Mouse (Mus musculus): ENCODE measurements around the gene Gng7. TPM values are rescaled to one million over a fixed set of nuclear protein-coding genes. Genes with fewer than 3 reads are reported as not detected.

Gene Gng7
- polyA plus RNA-seq, 1 experiment, result 1.9 TPM

- Histone ChIP-seq H3K27me3 (replicated peaks; ENCODE audit: control insufficient read depth, insufficient read depth, low read length) (no peaks in the 10 kb centered on the region), H3K4me1 (ENCODE audit: control insufficient read depth, insufficient read depth, low read length) (peaks cover 7% of the 10 kb centered on the region; the same call in 1 of the 2 replicates), H3K36me3 (ENCODE audit: control insufficient read depth, insufficient read depth, low read length) (no peaks in the 10 kb centered on the region), H3K27ac (ENCODE audit: insufficient read depth, low read depth, low read length) (peak overlapping the region; percentile 53; the same call in 1 of the 2 replicates), H3K4me3 (ENCODE audit: insufficient read depth, low read depth, low read length) (peak overlapping the region; percentile 61)
- DNase-seq, result peak; percentile 93
- 1% methylated on average over 48 of the region's 48 CpGs for WGBS
- TF ChIP-seq CTCF (conservative IDR thresholded peaks at IDR 0.05; ENCODE audit: insufficient read depth, insufficient read length, low read depth, low read length), result peak; percentile 80
- TF ChIP-seq POLR2A (IDR thresholded peaks at IDR 0.05; ENCODE audit: low read depth, low read length), result no peak
Measured at GRCm38 (mm10) chr10:80928586-80929298, 86.0 kb downstream of the Gng7 start.

- Histone ChIP-seq H3K4me3 (ENCODE audit: insufficient read depth, low read depth, low read length) (no peak overlapping the region), H3K4me1 (ENCODE audit: control insufficient read depth, insufficient read depth, low read length) (peaks cover 5% of the 10 kb centered on the region; the same call in 1 of the 2 replicates), H3K36me3 (ENCODE audit: control insufficient read depth, insufficient read depth, low read length) (no peaks in the 10 kb centered on the region), H3K27me3 (replicated peaks; ENCODE audit: control insufficient read depth, insufficient read depth, low read length) (no peaks in the 10 kb centered on the region), H3K27ac (ENCODE audit: insufficient read depth, low read depth, low read length) (no peak overlapping the region)
- no peak for TF ChIP-seq CTCF (conservative IDR thresholded peaks at IDR 0.05; ENCODE audit: insufficient read depth, insufficient read length, low read depth, low read length)
- no peak for TF ChIP-seq POLR2A (IDR thresholded peaks at IDR 0.05; ENCODE audit: low read depth, low read length)
- no peak for DNase-seq
- 57% methylated on average over 3 of the region's 3 CpGs for WGBS
Measured at GRCm38 (mm10) chr10:80925472-80925871, 89.3 kb downstream of the Gng7 start.

GRCm38 (mm10) chr10:80921923-80922322, 92.8 kb downstream of the Gng7 start:
- peak overlapping the region; percentile 40 for H3K4me3 ChIP-seq (ENCODE audit: insufficient read depth, low read depth, low read length)
- H3K36me3 ChIP-seq (ENCODE audit: control insufficient read depth, insufficient read depth, low read length), result no peaks in the 10 kb centered on the region
- H3K27me3 ChIP-seq (replicated peaks; ENCODE audit: control insufficient read depth, insufficient read depth, low read length), result no peaks in the 10 kb centered on the region
- 12% methylated on average over 16 of the region's 16 CpGs for WGBS
- no peak overlapping the region for H3K27ac ChIP-seq (ENCODE audit: insufficient read depth, low read depth, low read length)
- DNase-seq, result peak; percentile 54
- TF ChIP-seq CTCF (conservative IDR thresholded peaks at IDR 0.05; ENCODE audit: insufficient read depth, insufficient read length, low read depth, low read length) (no peak), POLR2A (IDR thresholded peaks at IDR 0.05; ENCODE audit: low read depth, low read length) (no peak)
- no peaks in the 10 kb centered on the region for H3K4me1 ChIP-seq (ENCODE audit: control insufficient read depth, insufficient read depth, low read length)

- no peaks in the 10 kb centered on the region for H3K36me3 ChIP-seq (ENCODE audit: control insufficient read depth, insufficient read depth, low read length)
- peak within 1 kb of the TSS; percentile 90 for H3K4me3 ChIP-seq (ENCODE audit: insufficient read depth, low read depth, low read length)
- WGBS, result 1% methylated on average over 61 of the region's 61 CpGs
- no peaks in the 10 kb centered on the region for H3K27me3 ChIP-seq (replicated peaks; ENCODE audit: control insufficient read depth, insufficient read depth, low read length)
- TF ChIP-seq CTCF (conservative IDR thresholded peaks at IDR 0.05; ENCODE audit: insufficient read depth, insufficient read length, low read depth, low read length), result no peak
- TF ChIP-seq POLR2A (IDR thresholded peaks at IDR 0.05; ENCODE audit: low read depth, low read length), result no peak
- no peak within 1 kb of the TSS for H3K27ac ChIP-seq (ENCODE audit: insufficient read depth, low read depth, low read length)
- H3K4me1 ChIP-seq (ENCODE audit: control insufficient read depth, insufficient read depth, low read length), result 0 out of 2 replicates have a peak, but pooled peaks cover 7% of the 10 kb centered on the region
- peak; percentile 83 for DNase-seq
Measured at GRCm38 (mm10) chr10:80917779-80918434, 96.8 kb downstream of the Gng7 start, which contains the start of gene Lmnb2. TSS of gene Lmnb2 (minus strand) at chr10:80918245.

GRCm38 (mm10) chr10:80917336-80917778, 97.4 kb downstream of the Gng7 start:
- H3K27ac ChIP-seq (ENCODE audit: insufficient read depth, low read depth, low read length), result no peak overlapping the region

GRCm38 (mm10) chr10:80915736-80916135, 99.0 kb downstream of the Gng7 start:
- 85% methylated on average over 4 of the region's 4 CpGs for WGBS
- H3K27ac ChIP-seq (ENCODE audit: insufficient read depth, low read depth, low read length), result no peak overlapping the region
- H3K27me3 ChIP-seq (replicated peaks; ENCODE audit: control insufficient read depth, insufficient read depth, low read length), result no peaks in the 10 kb centered on the region
- TF ChIP-seq POLR2A (IDR thresholded peaks at IDR 0.05; ENCODE audit: low read depth, low read length) (no peak), CTCF (conservative IDR thresholded peaks at IDR 0.05; ENCODE audit: insufficient read depth, insufficient read length, low read depth, low read length) (no peak)
- H3K4me3 ChIP-seq (ENCODE audit: insufficient read depth, low read depth, low read length), result no peak overlapping the region
- 0 out of 2 replicates have a peak, but pooled peaks cover 7% of the 10 kb centered on the region for H3K4me1 ChIP-seq (ENCODE audit: control insufficient read depth, insufficient read depth, low read length)
- no peaks in the 10 kb centered on the region for H3K36me3 ChIP-seq (ENCODE audit: control insufficient read depth, insufficient read depth, low read length)
- DNase-seq, result no peak

More at GRCm38 (mm10) chr10:80917336-80917778, 97.4 kb downstream of the Gng7 start:
- Histone ChIP-seq H3K4me1 (ENCODE audit: control insufficient read depth, insufficient read depth, low read length) (0 out of 2 replicates have a peak, but pooled peaks cover 7% of the 10 kb centered on the region), H3K36me3 (ENCODE audit: control insufficient read depth, insufficient read depth, low read length) (no peaks in the 10 kb centered on the region), H3K27me3 (replicated peaks; ENCODE audit: control insufficient read depth, insufficient read depth, low read length) (no peaks in the 10 kb centered on the region), H3K4me3 (ENCODE audit: insufficient read depth, low read depth, low read length) (peak overlapping the region; percentile 90)
- peak; percentile 63 for DNase-seq
- TF ChIP-seq POLR2A (IDR thresholded peaks at IDR 0.05; ENCODE audit: low read depth, low read length) (no peak), CTCF (conservative IDR thresholded peaks at IDR 0.05; ENCODE audit: insufficient read depth, insufficient read length, low read depth, low read length) (no peak)
- under 1% methylated on average over 15 of the region's 15 CpGs for WGBS

- no peak for TF ChIP-seq POLR2A (IDR thresholded peaks at IDR 0.05; ENCODE audit: low read depth, low read length)
- TF ChIP-seq CTCF (conservative IDR thresholded peaks at IDR 0.05; ENCODE audit: insufficient read depth, insufficient read length, low read depth, low read length), result no peak
- no peak overlapping the region for H3K27ac ChIP-seq (ENCODE audit: insufficient read depth, low read depth, low read length)
- WGBS, result 61% methylated on average over 2 of the region's 2 CpGs
- H3K27me3 ChIP-seq (replicated peaks; ENCODE audit: control insufficient read depth, insufficient read depth, low read length), result no peaks in the 10 kb centered on the region
- H3K36me3 ChIP-seq (ENCODE audit: control insufficient read depth, insufficient read depth, low read length), result no peaks in the 10 kb centered on the region
- no peak for DNase-seq
- H3K4me1 ChIP-seq (ENCODE audit: control insufficient read depth, insufficient read depth, low read length), result 0 out of 2 replicates have a peak, but pooled peaks cover 7% of the 10 kb centered on the region
- no peak overlapping the region for H3K4me3 ChIP-seq (ENCODE audit: insufficient read depth, low read depth, low read length)
Measured at GRCm38 (mm10) chr10:80915260-80915659, 99.5 kb downstream of the Gng7 start.

Data from kidney, adult 2 months (tissue).